Mouse (Mus musculus) forebrain, embryonic 16.5 days (tissue): Measurements from ENCODE around the gene Rad51. TPM values are rescaled to one million over a fixed set of nuclear protein-coding genes. Genes with fewer than 3 reads are reported as not detected.
A peak's percentile ranks its signal among the peaks of the same experiment; 100 is the strongest.

Experiments
- ATAC-seq: fragments of 200-750 bp; cut with Nextera tagmentation; 2 replicates; pipeline ENCODE4 v1.8.0; 2017; ENCODE audit warnings: mild to moderate bottlenecking, moderate library complexity
- H3K27ac ChIP-seq: fragments of 300-500 bp; sonication (generic); 2 replicates; pipeline ENCODE4 v1.5.1; 2014; ENCODE audit warnings: low read length, control low read depth
- H3K27me3 ChIP-seq: fragments of 300-500 bp; sonication (generic); replicated peaks from 2 replicates; pipeline ENCODE4 v1.6.1; 2014; ENCODE audit warnings: low read length; ENCODE audit not compliant: control insufficient read depth, insufficient read depth
- H3K36me3 ChIP-seq: fragments of 300-500 bp; sonication (generic); 2 replicates; pipeline ENCODE4 v1.6.1; 2014; ENCODE audit not compliant: control insufficient read depth, insufficient read depth
- H3K4me1 ChIP-seq: fragments of 300-500 bp; sonication (generic); replicated peaks from 2 replicates; pipeline ENCODE4 v1.6.1; 2014; ENCODE audit warnings: low read length; ENCODE audit not compliant: control insufficient read depth, insufficient read depth
- H3K4me2 ChIP-seq: fragments of 300-500 bp; sonication (generic); 2 replicates; pipeline ENCODE4 v1.6.1; 2014; ENCODE audit warnings: mild to moderate bottlenecking, low read length, control low read depth
- H3K4me3 ChIP-seq: fragments of 300-500 bp; sonication (generic); replicated peaks from 2 replicates; pipeline ENCODE4 v1.5.1; 2014; ENCODE audit warnings: mild to moderate bottlenecking, low read length, control low read depth
- H3K9ac ChIP-seq: fragments of 300-500 bp; sonication (generic); replicated peaks from 2 replicates; pipeline ENCODE4 v1.6.1; 2014; ENCODE audit warnings: low read depth, low read length, control low read depth
- H3K9me3 ChIP-seq: fragments of 300-500 bp; sonication (generic); 2 replicates; pipeline ENCODE4 v1.6.1; 2016; ENCODE audit warnings: low read length; ENCODE audit not compliant: control insufficient read depth
- WGBS: fragments of 180-500 bp; shearing (Covaris S2); extraction: QIAGEN DNeasy Blood & Tissue Kit; methylation state at CpG from one replicate; pipeline ENCODE4 v1.1.7; 2014; 5-methylcytosine and 5-hydroxymethylcytosine counted together
- polyA plus RNA-seq: library from polyadenylated mRNA; unstranded; fragments of >200 nt; fragmentation: Nextera tagmentation; extraction: Ambion mirVana; gene quantifications from 2 replicates; pipeline ENCODE4 v1.2.1, GENCODE M21; 2015

The Rad51 gene
- polyA plus RNA-seq, 1 experiment from 2014 or later: 17.6 TPM

DNA sequence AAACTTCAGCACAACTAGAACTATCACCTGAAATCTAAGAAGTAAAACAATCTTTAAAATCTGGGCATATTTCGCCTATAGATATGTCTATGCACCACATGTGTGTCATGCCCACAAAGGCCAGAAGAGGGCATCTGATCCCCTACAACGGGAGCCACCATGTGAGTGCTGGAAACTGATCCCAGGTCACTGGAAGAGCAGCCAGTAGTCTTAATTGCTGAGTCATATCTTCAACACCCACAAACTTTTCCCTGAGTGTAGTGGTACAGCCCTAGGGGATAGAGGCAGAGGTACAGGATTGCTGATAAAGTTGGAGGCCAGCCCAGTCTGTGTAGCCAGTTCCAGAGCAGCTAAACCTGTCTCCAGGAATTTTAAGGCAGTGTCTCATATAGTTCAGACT is 32.6 kb downstream of the Rad51 start:
- peaks cover 56% of the 10 kb centered on the region for H3K36me3 ChIP-seq
- ATAC-seq: no peak
- no peak overlapping the region for H3K4me3 ChIP-seq

DNA sequence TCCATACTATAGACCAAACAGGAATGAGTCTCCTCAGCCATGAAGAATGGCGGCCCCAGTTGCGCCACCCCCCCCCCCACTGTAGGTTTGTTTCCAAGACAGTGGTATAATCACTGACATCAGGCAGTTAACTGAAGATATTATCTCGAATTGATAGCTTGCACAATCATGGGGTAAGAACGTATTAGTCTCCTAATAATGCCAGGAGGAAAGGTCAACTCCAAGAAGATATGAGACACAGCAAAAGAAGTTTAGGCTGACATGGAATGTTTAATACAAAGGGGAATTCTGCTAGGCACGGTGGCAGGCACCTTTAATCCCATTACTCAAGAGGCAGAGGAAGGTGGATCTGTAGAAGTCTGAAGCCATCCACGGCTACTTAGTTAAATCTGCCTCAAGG is 33.8 kb downstream of the Rad51 start:
- no peak overlapping the region for H3K9ac ChIP-seq
- no peaks in the 10 kb centered on the region; the same call in 1 of the 2 replicates for H3K9me3 ChIP-seq
- H3K4me2 ChIP-seq: no peak overlapping the region
- no peak for ATAC-seq
- no peak overlapping the region for H3K4me3 ChIP-seq
- no peaks in the 10 kb centered on the region for H3K4me1 ChIP-seq
- WGBS: 87% methylated on average over 6 of the region's 6 CpGs
- H3K27me3 ChIP-seq: no peaks in the 10 kb centered on the region
- no peak overlapping the region for H3K27ac ChIP-seq
- H3K36me3 ChIP-seq: peaks cover 54% of the 10 kb centered on the region

More for the DNA sequence above, 32.6 kb downstream of the Rad51 start:
- no peak overlapping the region for H3K9ac ChIP-seq
- H3K27me3 ChIP-seq: no peaks in the 10 kb centered on the region
- H3K9me3 ChIP-seq: no peaks in the 10 kb centered on the region; the same call in 1 of the 2 replicates
- WGBS: 92% methylated on average over 2 of the region's 2 CpGs
- H3K27ac ChIP-seq: no peak overlapping the region
- H3K4me1 ChIP-seq: no peaks in the 10 kb centered on the region
- no peak overlapping the region for H3K4me2 ChIP-seq

DNA sequence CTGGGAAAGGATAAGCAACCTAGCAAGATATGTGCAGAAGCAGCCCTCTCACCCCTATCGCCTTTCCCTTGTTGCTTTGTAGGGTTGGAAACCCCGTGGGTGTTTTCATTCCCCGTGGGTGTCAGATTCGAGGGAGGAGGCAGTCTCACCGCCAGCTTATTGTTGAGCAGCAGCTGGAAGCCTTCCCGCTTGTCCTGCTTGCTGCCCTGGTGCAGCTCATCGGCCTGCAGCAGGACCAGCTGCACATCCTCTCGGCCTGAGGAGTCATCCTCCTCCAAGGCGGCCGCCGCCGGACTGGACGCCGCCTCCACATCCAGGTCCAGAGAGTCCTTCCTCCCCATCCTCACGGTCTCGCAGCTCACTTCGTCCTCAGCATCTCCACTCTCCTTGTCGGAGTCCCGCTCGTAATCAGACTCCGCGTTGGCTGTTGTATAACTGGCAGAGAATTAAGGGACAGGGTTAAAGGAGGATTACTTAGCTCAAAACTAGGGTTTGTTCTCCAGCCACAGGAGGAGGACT is 34.6 kb downstream of the Rad51 start:
- WGBS: 85% methylated on average over 22 of the region's 22 CpGs
- H3K4me1 ChIP-seq: no peaks in the 10 kb centered on the region
- H3K36me3 ChIP-seq: peaks cover 54% of the 10 kb centered on the region

DNA sequence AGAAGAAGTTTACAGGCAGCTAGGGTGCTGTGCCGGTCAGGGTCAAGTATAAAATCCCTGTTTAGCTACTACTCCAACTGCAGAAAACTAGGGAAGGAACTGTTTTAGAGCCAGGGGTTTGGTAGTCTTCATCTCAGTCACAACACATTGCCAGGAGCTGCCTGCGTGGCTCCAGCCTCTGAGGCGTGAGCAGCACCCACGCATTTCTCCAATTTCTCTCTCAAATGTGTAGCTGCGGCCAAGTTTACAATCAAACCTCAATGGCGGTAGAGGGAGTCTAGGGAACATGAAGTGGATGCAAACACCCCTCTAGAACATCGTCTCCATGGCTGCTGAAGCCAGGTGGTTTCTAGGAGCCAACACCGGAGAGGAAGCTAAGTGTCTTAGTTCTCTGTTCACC is 35.2 kb downstream of the Rad51 start:
- no peaks in the 10 kb centered on the region for H3K4me1 ChIP-seq
- no peak overlapping the region for H3K4me2 ChIP-seq
- no peak overlapping the region for H3K27ac ChIP-seq
- ATAC-seq: no peak
- WGBS: 90% methylated on average over 8 of the region's 8 CpGs
- no peaks in the 10 kb centered on the region for H3K27me3 ChIP-seq
- no peak overlapping the region for H3K9ac ChIP-seq
- H3K9me3 ChIP-seq: no peaks in the 10 kb centered on the region; the same call in 1 of the 2 replicates
- H3K36me3 ChIP-seq: peaks cover 52% of the 10 kb centered on the region
- H3K4me3 ChIP-seq: no peak overlapping the region

More for the DNA sequence above, 34.6 kb downstream of the Rad51 start:
- ATAC-seq: no peak
- no peaks in the 10 kb centered on the region; the same call in 1 of the 2 replicates for H3K9me3 ChIP-seq
- no peak overlapping the region for H3K4me2 ChIP-seq
- H3K27me3 ChIP-seq: no peaks in the 10 kb centered on the region
- H3K27ac ChIP-seq: no peak overlapping the region
- no peak overlapping the region for H3K4me3 ChIP-seq
- H3K9ac ChIP-seq: no peak overlapping the region

DNA sequence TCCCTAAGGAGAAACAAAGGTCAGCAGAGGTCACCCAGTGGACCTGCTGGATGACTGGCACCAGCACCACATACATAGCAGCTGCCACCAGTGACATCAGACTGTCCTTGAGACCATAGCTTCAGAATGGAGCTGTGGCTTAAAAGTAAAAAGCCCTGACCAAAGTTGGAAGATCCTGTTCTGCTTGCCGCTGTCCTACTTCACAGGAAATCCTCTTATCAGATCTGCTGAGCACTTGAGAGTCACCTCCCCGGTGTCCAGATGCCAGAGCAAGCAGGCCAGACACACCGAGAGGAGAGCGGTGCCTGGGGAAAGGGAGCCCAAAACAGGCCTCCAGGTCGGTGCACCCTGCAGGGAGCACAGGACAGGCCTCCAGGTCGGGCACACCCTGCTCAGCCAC is 39.7 kb downstream of the Rad51 start:
- no peaks in the 10 kb centered on the region for H3K27me3 ChIP-seq
- no peak overlapping the region for H3K27ac ChIP-seq
- peaks cover 30% of the 10 kb centered on the region for H3K36me3 ChIP-seq
- no peak for ATAC-seq
- WGBS: 92% methylated on average over 6 of the region's 6 CpGs
- peaks cover 12% of the 10 kb centered on the region for H3K4me1 ChIP-seq
- no peak overlapping the region for H3K9ac ChIP-seq
- H3K4me3 ChIP-seq: no peak overlapping the region
- H3K9me3 ChIP-seq: no peaks in the 10 kb centered on the region
- no peak overlapping the region for H3K4me2 ChIP-seq

DNA sequence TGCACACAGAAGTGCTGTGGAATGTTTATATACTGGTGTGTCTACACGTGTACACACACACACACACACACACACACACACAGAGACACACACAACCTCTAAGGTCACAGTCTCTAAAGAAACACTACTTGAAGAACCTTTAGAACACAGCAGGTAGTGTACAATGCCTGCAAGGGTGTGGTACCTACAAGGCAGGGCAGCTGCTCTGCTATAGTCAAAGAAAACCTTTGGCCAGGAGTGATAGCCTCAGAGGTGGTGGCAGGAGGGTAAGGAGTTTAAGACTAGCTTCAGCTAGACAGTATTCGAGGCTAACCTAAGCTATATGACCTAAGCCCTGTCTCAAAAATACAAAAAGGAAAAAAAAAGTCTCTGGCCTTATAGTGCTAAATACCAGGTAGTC is 42.1 kb downstream of the Rad51 start:
- H3K27ac ChIP-seq: no peak overlapping the region

DNA sequence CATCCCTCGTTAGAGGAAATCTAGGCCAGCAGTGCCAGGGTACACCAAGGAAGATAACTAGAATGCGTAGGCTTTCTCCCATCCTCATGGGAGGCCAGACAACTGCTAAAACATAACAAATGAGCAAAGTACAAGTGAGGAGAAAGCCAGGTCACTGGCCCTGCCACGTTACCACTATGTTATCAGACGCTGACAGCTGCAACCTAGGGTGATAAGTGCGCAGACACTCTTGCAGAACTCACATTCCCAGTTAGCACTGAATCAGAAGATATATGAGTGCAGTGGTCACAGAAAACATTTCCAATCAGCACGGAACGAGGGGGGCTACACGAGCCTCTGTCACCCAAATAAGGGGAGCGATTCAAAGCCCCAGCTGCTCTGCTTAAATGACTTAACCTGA is 42.8 kb downstream of the Rad51 start:
- Histone ChIP-seq H3K9me3 (no peaks in the 10 kb centered on the region), H3K27ac (no peak overlapping the region), H3K27me3 (no peaks in the 10 kb centered on the region), H3K4me1 (peaks cover 16% of the 10 kb centered on the region), H3K36me3 (peaks cover 16% of the 10 kb centered on the region), H3K4me2 (no peak overlapping the region), H3K9ac (no peak overlapping the region), H3K4me3 (no peak overlapping the region)
- 83% methylated on average over 9 of the region's 9 CpGs for WGBS
- ATAC-seq: no peak

More for the DNA sequence above, 42.1 kb downstream of the Rad51 start:
- Histone ChIP-seq H3K4me1 (peaks cover 16% of the 10 kb centered on the region), H3K9me3 (no peaks in the 10 kb centered on the region), H3K9ac (no peak overlapping the region), H3K36me3 (peaks cover 21% of the 10 kb centered on the region), H3K4me2 (no peak overlapping the region), H3K27me3 (no peaks in the 10 kb centered on the region), H3K4me3 (no peak overlapping the region)
- 88% methylated on average over 2 of the region's 2 CpGs for WGBS
- no peak for ATAC-seq

DNA sequence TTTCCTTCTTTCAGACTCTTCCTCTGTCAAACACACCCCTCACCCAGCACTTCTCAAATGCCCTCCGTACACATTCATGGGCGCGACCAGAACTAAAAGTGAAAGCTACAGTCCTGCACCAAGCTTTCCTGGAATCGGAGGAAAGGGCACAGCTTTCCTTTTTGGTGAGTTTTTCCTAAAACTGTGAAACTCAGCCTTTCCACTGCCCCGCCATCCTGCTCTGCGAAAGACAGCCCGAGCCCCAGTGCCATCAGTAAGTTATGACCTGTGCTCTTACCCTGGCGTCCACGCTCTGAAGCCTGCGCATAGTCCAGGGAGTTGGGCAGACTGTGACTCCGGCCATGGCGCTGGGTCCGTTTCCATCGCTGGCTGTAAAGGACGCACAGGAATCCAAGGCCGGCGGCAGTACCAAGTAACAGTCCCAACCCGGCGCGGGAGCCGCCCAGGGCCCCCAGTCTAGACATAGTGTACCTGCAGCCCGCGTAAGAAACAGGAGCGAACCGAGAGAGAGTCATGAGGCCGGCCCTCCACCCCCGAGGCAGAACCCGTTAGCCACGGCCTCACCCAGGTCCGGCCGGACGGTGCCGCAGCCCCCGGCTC is 43.6 kb downstream of the Rad51 start:
- Histone ChIP-seq H3K27me3 (no peaks in the 10 kb centered on the region), H3K4me1 (peaks cover 16% of the 10 kb centered on the region), H3K4me2 (peak overlapping the region; percentile 97), H3K9me3 (no peaks in the 10 kb centered on the region), H3K4me3 (peak overlapping the region; percentile 93), H3K36me3 (peaks cover 13% of the 10 kb centered on the region), H3K27ac (peak overlapping the region; percentile 42; the same call in 1 of the 2 replicates), H3K9ac (peak overlapping the region; percentile 90)
- no peak; the same call in 1 of the 2 replicates for ATAC-seq
- WGBS: 7% methylated on average over 34 of the region's 34 CpGs

DNA sequence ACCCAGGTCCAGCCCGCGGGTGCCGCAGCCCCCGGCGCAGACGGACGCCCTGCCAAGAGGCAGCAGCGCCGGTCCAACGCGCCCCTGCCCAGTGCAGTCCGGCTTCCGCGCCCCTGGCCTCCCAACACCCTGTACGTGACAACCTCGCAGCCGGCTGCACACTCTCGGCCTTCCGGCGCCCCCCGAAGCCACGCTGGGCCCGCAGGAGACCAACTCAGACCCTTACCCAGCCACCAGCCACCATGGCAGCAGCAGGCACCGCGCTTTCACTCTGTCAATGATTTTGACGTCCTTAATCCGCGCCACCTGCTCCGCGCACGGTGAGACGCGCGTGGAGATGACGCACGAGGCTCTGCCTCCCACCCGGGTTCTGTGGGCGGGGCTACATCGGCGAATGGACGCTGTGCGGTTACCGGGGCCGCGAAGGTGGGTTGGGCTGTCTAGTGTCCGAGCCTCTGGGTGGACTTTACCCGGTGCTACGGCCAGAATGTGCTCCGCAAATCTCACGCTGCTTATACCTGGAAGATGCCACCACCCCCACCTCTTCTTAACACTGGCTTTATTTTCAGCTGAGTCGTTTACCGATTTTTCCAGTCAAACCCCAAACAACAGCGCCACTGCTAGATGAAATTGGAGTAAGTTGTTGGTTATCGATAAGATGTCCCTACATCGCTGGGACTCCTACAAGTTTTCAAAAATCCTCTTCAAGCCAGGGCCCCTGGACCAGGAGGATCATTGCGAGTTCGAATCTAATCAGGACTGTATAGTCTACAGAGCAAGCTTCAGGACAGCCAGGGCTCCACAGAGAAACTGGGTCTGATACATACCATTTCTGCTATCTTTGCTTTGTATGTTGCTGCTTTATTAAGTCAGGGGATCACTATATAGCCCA is 44.3 kb downstream of the Rad51 start, which contains the start of gene Rmdn3:
TSS of gene Rmdn3 (minus strand) at position 354 of the 892 bp plus-strand sequence.
- WGBS: under 1% methylated on average over 55 of the region's 57 CpGs
- Histone ChIP-seq H3K4me3 (peak within 1 kb of the TSS; percentile 93), H3K27me3 (no peaks in the 10 kb centered on the region), H3K36me3 (peaks cover 9% of the 10 kb centered on the region), H3K27ac (peak within 1 kb of the TSS; percentile 72), H3K9me3 (no peaks in the 10 kb centered on the region), H3K9ac (peak within 1 kb of the TSS; percentile 90), H3K4me2 (peak within 1 kb of the TSS; percentile 97), H3K4me1 (peaks cover 16% of the 10 kb centered on the region)
- ATAC-seq: peak; percentile 94
